Mouse (Mus musculus) liver, adult 2 months (tissue): ENCODE measurements around the gene Itpkb.

Source experiments
- CTCF ChIP-seq: fragments of 200-500 bp; IDR thresholded peaks from 2 replicates; pipeline ENCODE4 v1.5.1; 2011; ENCODE audit warnings: low read depth, low read length, control low read depth
- POLR2A ChIP-seq: fragments of 200-500 bp; IDR thresholded peaks from 2 replicates; pipeline ENCODE4 v1.6.1; 2011; ENCODE audit warnings: low read length, control low read depth; ENCODE audit not compliant: insufficient read depth; ENCODE audit errors: extremely low read depth

GRCm38 (mm10) chr1:180343434-180344210 is 13.3 kb downstream of the Itpkb start:
- TF ChIP-seq CTCF (no peak), POLR2A (no peak)
